Mouse (Mus musculus): ENCODE results near the gene Nim1k.

Gene Nim1k

GRCm38 (mm10) chr13:119755681-119756471, at the start of gene Nim1k:
Gene Nim1k (minus strand): TSS chr13:119755882.
- TF ChIP-seq GATA4 (IDR thresholded peaks at IDR 0.05; ENCODE audit: insufficient replicate concordance, low read length): no peak

- TF ChIP-seq GATA4 (IDR thresholded peaks at IDR 0.05; ENCODE audit: insufficient replicate concordance, low read length): no peak
These were observed 42.0 kb upstream of the Nim1k start for GRCm38 (mm10) chr13:119797656-119798055.

- no peak for TF ChIP-seq GATA4 (IDR thresholded peaks at IDR 0.05; ENCODE audit: insufficient replicate concordance, low read length)
These were observed 37.2 kb upstream of the Nim1k start for GRCm38 (mm10) chr13:119792791-119793404.

- no peak for TF ChIP-seq GATA4 (IDR thresholded peaks at IDR 0.05; ENCODE audit: insufficient replicate concordance, low read length)
These were observed 36.0 kb upstream of the Nim1k start for GRCm38 (mm10) chr13:119791580-119792135.

- no peak for TF ChIP-seq GATA4 (IDR thresholded peaks at IDR 0.05; ENCODE audit: insufficient replicate concordance, low read length)
These were observed 35.3 kb upstream of the Nim1k start, which contains the start of gene Zfp131 for GRCm38 (mm10) chr13:119790761-119791579. Gene Zfp131 (minus strand): TSS chr13:119790889.

- TF ChIP-seq GATA4 (IDR thresholded peaks at IDR 0.05; ENCODE audit: insufficient replicate concordance, low read length): no peak
These were observed 34.4 kb upstream of the Nim1k start for GRCm38 (mm10) chr13:119789851-119790717.

- no peak for TF ChIP-seq GATA4 (IDR thresholded peaks at IDR 0.05; ENCODE audit: insufficient replicate concordance, low read length)
These were observed 27.9 kb upstream of the Nim1k start for GRCm38 (mm10) chr13:119783581-119783980.

- no peak for TF ChIP-seq GATA4 (IDR thresholded peaks at IDR 0.05; ENCODE audit: insufficient replicate concordance, low read length)
These were observed 12.9 kb upstream of the Nim1k start for GRCm38 (mm10) chr13:119768541-119768940.

GRCm38 (mm10) chr13:119766480-119766879, 10.8 kb upstream of the Nim1k start:
- TF ChIP-seq GATA4 (IDR thresholded peaks at IDR 0.05; ENCODE audit: insufficient replicate concordance, low read length): no peak

GRCm38 (mm10) chr13:119756831-119757230, 1.1 kb upstream of the Nim1k start:
- TF ChIP-seq GATA4 (IDR thresholded peaks at IDR 0.05; ENCODE audit: insufficient replicate concordance, low read length): no peak

GRCm38 (mm10) chr13:119755141-119755547, 538 bp downstream of the Nim1k start:
- TF ChIP-seq GATA4 (IDR thresholded peaks at IDR 0.05; ENCODE audit: insufficient replicate concordance, low read length): no peak

GRCm38 (mm10) chr13:119754635-119755020, 1.1 kb downstream of the Nim1k start:
- no peak for TF ChIP-seq GATA4 (IDR thresholded peaks at IDR 0.05; ENCODE audit: insufficient replicate concordance, low read length)

- TF ChIP-seq GATA4 (IDR thresholded peaks at IDR 0.05; ENCODE audit: insufficient replicate concordance, low read length): no peak
These were observed 1.6 kb downstream of the Nim1k start for GRCm38 (mm10) chr13:119753859-119754634.

- no peak for TF ChIP-seq GATA4 (IDR thresholded peaks at IDR 0.05; ENCODE audit: insufficient replicate concordance, low read length)
These were observed 8.8 kb downstream of the Nim1k start for GRCm38 (mm10) chr13:119746930-119747329.

Measured in liver, adult (tissue).